ENCODE assay signal across 25 mouse cellular contexts in the genomic region with DNA sequence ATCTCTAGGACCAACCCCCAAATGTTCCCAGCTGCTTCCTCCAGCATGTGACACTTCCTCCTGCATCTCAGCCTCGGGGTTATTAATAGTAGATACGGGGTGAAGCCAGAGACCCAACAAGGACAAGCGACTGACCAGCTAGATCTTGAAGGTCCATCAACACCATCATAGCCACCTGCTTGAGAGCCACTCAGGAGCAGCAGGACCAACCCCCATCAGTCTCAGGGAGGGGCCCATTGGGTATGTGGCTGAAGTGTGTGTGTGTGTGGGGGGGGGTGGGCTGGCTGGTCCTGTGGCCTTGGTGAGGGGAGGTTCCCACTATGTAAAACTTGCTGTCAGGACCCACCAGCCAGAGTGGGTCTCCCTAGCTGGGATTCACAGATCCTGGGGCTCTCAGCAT. TPM values are rescaled to one million over a fixed set of nuclear protein-coding genes. Genes with fewer than 3 reads are reported as not detected.
A peak's percentile ranks its signal among the peaks of the same experiment; 100 is the strongest.
DNase-seq lines count a peak whose midpoint lies in the region; ATAC-seq and TF ChIP-seq lines count a peak whose summit lies in the region.
"Had no signal": no experiment of that assay in that cellular context is flagged by ENCODE, and none has a peak within 500 bp of the region (broad histone marks: within the 10 kb centered on the region; RNA-seq: fewer than 3 reads in every experiment).

No protein-coding gene starts in this region.

- peak; percentile 63 to 64 for DNase-seq in heart, adult 9 months (ENCODE audit: low spot score in 2 of 2)
- no peak for DNase-seq in heart, postnatal 10 days
- DNase-seq in liver, postnatal 0 days = no peak
- no peak for DNase-seq in liver
- no peak for DNase-seq in testis, postnatal 14 days (ENCODE audit: low spot score)
- DNase-seq: adrenal gland, postnatal 25 days; cerebellum, adult 2 months; cerebellum, postnatal 36 days; kidney, postnatal 4 days; lung, postnatal 10 days; retina, postnatal 1 day; right cerebral cortex, postnatal 4 days; thymus, postnatal 4 days had no signal

- H3K4me2 ChIP-seq in liver, postnatal 0 days (ENCODE audit: low read depth, low read length) = 0 out of 2 replicates have a peak overlapping the region, but pooled peaks have one; percentile 29
- H3K4me2 ChIP-seq in heart, embryonic 12.5 days = peak overlapping the region; percentile 75
- H3K4me2 ChIP-seq: embryonic facial prominence, embryonic 15.5 days; hindbrain, embryonic 14.5 days; kidney, embryonic 15.5 days; limb, embryonic 12.5 days; liver, embryonic 15.5 days had no signal

- TF ChIP-seq CTCF in liver, postnatal 0 days (IDR thresholded peaks at IDR 0.05; ENCODE audit: low read depth) = no peak
- TF ChIP-seq CTCF in small intestine, adult 2 months (IDR thresholded peaks at IDR 0.05; ENCODE audit: extremely low read depth, insufficient read length, insufficient replicate concordance, low read depth, low read length) = no peak

- no peak for ATAC-seq in liver, postnatal 0 days
- ATAC-seq in heart, embryonic 12.5 days (ENCODE audit: insufficient number of reproducible peaks, low FRiP score) = peak; percentile 73
- ATAC-seq: forebrain, embryonic 16.5 days; intestine, postnatal 0 days had no signal

- intact Hi-C loops in heart, postnatal 10 days (cut with DNase I) = no loop called here

- H3K27ac ChIP-seq in liver, postnatal 0 days (ENCODE audit: low read depth) = no peak overlapping the region
- peak overlapping the region; percentile 99 for H3K27ac ChIP-seq in heart, embryonic 12.5 days (ENCODE audit: poor library complexity, severe bottlenecking)
- peak overlapping the region; percentile 76 for H3K27ac ChIP-seq in small intestine, adult 2 months (ENCODE audit: insufficient read depth, low read depth, low read length)
- H3K27ac ChIP-seq: embryonic facial prominence, embryonic 15.5 days; hindbrain, embryonic 14.5 days; kidney, embryonic 15.5 days; limb, embryonic 12.5 days; liver, embryonic 15.5 days had no signal

- peak overlapping the region; percentile 20; the same call in 1 of the 2 replicates for H3K4me3 ChIP-seq in liver, postnatal 0 days (ENCODE audit: low read depth, low read length)
- H3K4me3 ChIP-seq in heart, embryonic 12.5 days = peak overlapping the region; percentile 67
- peak overlapping the region; percentile 61 for H3K4me3 ChIP-seq in small intestine, adult 2 months (ENCODE audit: low read depth, low read length)
- H3K4me3 ChIP-seq: embryonic facial prominence, embryonic 15.5 days; kidney, embryonic 15.5 days; limb, embryonic 12.5 days; liver, embryonic 15.5 days had no signal

- WGBS in liver, postnatal 0 days (ENCODE audit: insufficient replicate concordance) = 25% methylated on average over 3 of the region's 3 CpGs
- 57% methylated on average over 3 of the region's 3 CpGs for WGBS in heart, embryonic 12.5 days
- WGBS in small intestine, adult 2 months = 64% methylated on average over 3 of the region's 3 CpGs

- no peak for TF ChIP-seq POLR2A in small intestine, adult 2 months (IDR thresholded peaks at IDR 0.05; ENCODE audit: low read depth, low read length)

- H3K4me1 ChIP-seq in liver, postnatal 0 days (ENCODE audit: insufficient read depth) = peaks cover 16% of the 10 kb centered on the region
- H3K4me1 ChIP-seq in heart, embryonic 12.5 days (replicated peaks) = peaks cover 49% of the 10 kb centered on the region
- H3K4me1 ChIP-seq in small intestine, adult 2 months (ENCODE audit: control insufficient read depth, insufficient read depth, insufficient read length, low read length) = peaks cover 10% of the 10 kb centered on the region; the same call in 1 of the 2 replicates
- H3K4me1 ChIP-seq: embryonic facial prominence, embryonic 15.5 days; kidney, embryonic 15.5 days; limb, embryonic 12.5 days had no signal

- TF ChIP-seq EP300 in liver, postnatal 0 days (IDR thresholded peaks at IDR 0.05; ENCODE audit: low read depth) = no peak

- no peak overlapping the region for H3K9ac ChIP-seq in liver, postnatal 0 days (replicated peaks)
- H3K9ac ChIP-seq in heart, embryonic 12.5 days = peak overlapping the region; percentile 94
- H3K9ac ChIP-seq: embryonic facial prominence, embryonic 15.5 days; hindbrain, embryonic 14.5 days; kidney, embryonic 15.5 days; limb, embryonic 12.5 days; liver, embryonic 15.5 days had no signal

- H3K27me3 ChIP-seq in liver, postnatal 0 days (ENCODE audit: insufficient read depth, low read length) = no peaks in the 10 kb centered on the region
- no peaks in the 10 kb centered on the region for H3K27me3 ChIP-seq in heart, embryonic 12.5 days (replicated peaks)
- H3K27me3 ChIP-seq in small intestine, adult 2 months (ENCODE audit: control insufficient read depth, insufficient read depth, low read length) = no peaks in the 10 kb centered on the region
- H3K27me3 ChIP-seq: embryonic facial prominence, embryonic 15.5 days; kidney, embryonic 15.5 days; limb, embryonic 12.5 days; liver, embryonic 15.5 days had no signal

- no peaks in the 10 kb centered on the region for H3K36me3 ChIP-seq in liver, postnatal 0 days (replicated peaks; ENCODE audit: insufficient read depth, low read length)
- H3K36me3 ChIP-seq in heart, embryonic 12.5 days = peaks cover 41% of the 10 kb centered on the region
- H3K36me3 ChIP-seq in small intestine, adult 2 months (ENCODE audit: control insufficient read depth, insufficient read depth, low read length) = peaks cover 4% of the 10 kb centered on the region; the same call in 1 of the 2 replicates
- H3K36me3 ChIP-seq: embryonic facial prominence, embryonic 15.5 days; kidney, embryonic 15.5 days; limb, embryonic 12.5 days; liver, embryonic 15.5 days had no signal

- no peaks in the 10 kb centered on the region for H3K9me3 ChIP-seq in liver, postnatal 0 days (ENCODE audit: low read length)
- H3K9me3 ChIP-seq in heart, embryonic 12.5 days (replicated peaks) = no peaks in the 10 kb centered on the region
- H3K9me3 ChIP-seq: embryonic facial prominence, embryonic 15.5 days; kidney, embryonic 15.5 days; limb, embryonic 12.5 days; liver, embryonic 15.5 days had no signal

RNA-seq across cellular contexts. Expression of a gene that starts 19.0 kb away (rescaled TPM):
- 100 to 1,000 TPM; 406 to 430 TPM for total RNA-seq in heart, postnatal 10 days (2021)
- 5.7 and 5.9 TPM in 2 replicates for polyA plus RNA-seq in liver, postnatal 0 days (2015; fragmentation: Nextera tagmentation; extraction: Ambion mirVana)
- 218 TPM in 2 replicates for polyA plus RNA-seq in heart, embryonic 12.5 days (2016; fragmentation: Nextera tagmentation; extraction: Ambion mirVana)
- polyA plus RNA-seq in small intestine, adult 2 months (2012; rRNA removed) = 75.6 and 106 TPM in 2 replicates

RNA-seq across cellular contexts. Expression of a gene that starts 26.0 kb away (rescaled TPM):
- not detected for total RNA-seq in heart, postnatal 10 days (2021)
- polyA plus RNA-seq in liver, postnatal 0 days (2015; fragmentation: Nextera tagmentation; extraction: Ambion mirVana) = not detected in 2 replicates
- polyA plus RNA-seq in heart, embryonic 12.5 days (2016; fragmentation: Nextera tagmentation; extraction: Ambion mirVana) = 0.20 TPM in 1 of 2 replicates, not detected in the other
- not detected in 2 replicates for polyA plus RNA-seq in small intestine, adult 2 months (2012; rRNA removed)
- total RNA-seq: adrenal gland, postnatal 25 days; gastrocnemius, adult 18-20 months; granulocyte monocyte progenitor cell, adult 5-6 weeks; megakaryocyte-erythroid progenitor cell, adult 5-6 weeks had no signal
- polyA plus RNA-seq: embryonic facial prominence, embryonic 15.5 days; intestine, postnatal 0 days; kidney, embryonic 15.5 days; liver, embryonic 15.5 days had no signal

RNA-seq across cellular contexts. Expression of a gene that starts 51.7 kb away (rescaled TPM):
- 1 to 10 TPM; 2.7 to 3.4 TPM for total RNA-seq in heart, postnatal 10 days (2021)
- polyA plus RNA-seq in liver, postnatal 0 days (2015; fragmentation: Nextera tagmentation; extraction: Ambion mirVana) = 8.2 and 9.2 TPM in 2 replicates
- polyA plus RNA-seq in heart, embryonic 12.5 days (2016; fragmentation: Nextera tagmentation; extraction: Ambion mirVana) = 17.7 and 18.4 TPM in 2 replicates
- 0.75 and 0.85 TPM in 2 replicates for polyA plus RNA-seq in small intestine, adult 2 months (2012; rRNA removed)

Comparison
In these comparisons a context has a peak if more than half of its experiments do, and no peak if none do; other contexts are left out.
1. DNase-seq: peak in heart, adult 9 months (2 of 2); none in heart, postnatal 10 days (0 of 2), liver, postnatal 0 days (single experiment), liver (single experiment) and testis, postnatal 14 days (single experiment).
2. RNA of a gene that starts 19.0 kb away (polyA plus RNA-seq): 218 TPM in heart, embryonic 12.5 days and 75.6 to 106 TPM in small intestine, adult 2 months; 5.7 to 5.9 TPM in liver, postnatal 0 days; every median in the first group is over 10 times any median in the second.
3. Peak in every context shown above with its lines, with median percentiles within 50 percentile points of each other: H3K4me3 ChIP-seq.